Mouse (Mus musculus): ENCODE data around the gene Entpd6.

The Entpd6 gene

DNA sequence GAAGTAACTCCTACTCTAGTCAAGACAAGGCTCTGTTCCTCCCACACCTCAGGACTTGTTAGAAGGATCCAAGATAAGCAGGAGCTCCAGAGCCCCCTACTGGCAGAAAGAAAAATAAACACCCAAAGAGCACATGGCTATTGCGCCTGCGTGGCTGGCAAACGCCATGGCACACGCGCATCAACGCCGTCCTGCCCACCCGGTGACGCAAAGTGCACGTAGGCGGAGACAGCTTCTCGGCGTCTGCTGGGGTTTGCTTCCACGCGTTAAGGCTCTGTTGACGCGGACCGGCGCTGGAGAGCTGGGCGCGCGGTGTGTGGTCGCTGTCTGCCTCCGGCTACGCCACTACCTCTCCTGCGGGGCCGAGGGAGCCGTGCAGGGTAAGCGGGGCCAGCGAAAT, at the start of gene Entpd6:
Gene Entpd6, plus strand, starts transcription at position 189 of the 400 bp plus-strand sequence.
- peak; percentile 98 for DNase-seq (ENCODE audit: low spot score)

DNA sequence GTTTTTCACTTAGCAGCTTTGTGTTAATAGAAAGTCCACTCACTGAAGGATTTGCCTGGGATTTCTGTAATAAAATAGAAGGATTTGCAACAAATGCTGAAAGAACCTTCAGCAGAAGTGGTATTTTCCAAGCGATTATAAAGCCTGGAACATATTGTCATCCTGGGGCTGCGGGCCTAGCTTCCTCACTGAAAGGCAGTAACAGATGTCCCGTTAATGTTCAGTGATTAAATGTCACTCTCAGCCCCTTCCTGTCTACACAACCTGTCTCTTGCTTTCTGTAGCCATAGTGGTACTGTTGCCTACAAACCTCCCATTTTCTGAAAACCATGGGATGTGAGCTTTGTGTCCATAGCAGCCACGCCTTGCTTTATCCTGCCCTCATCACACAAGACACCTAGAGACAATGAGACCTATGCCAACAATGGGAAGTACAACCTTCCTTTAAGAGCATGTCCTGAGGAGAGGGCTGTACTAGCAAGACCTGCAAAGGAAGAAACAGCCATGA, 36.6 kb upstream of the Entpd6 start:
- DNase-seq (ENCODE audit: low spot score): no peak

DNA sequence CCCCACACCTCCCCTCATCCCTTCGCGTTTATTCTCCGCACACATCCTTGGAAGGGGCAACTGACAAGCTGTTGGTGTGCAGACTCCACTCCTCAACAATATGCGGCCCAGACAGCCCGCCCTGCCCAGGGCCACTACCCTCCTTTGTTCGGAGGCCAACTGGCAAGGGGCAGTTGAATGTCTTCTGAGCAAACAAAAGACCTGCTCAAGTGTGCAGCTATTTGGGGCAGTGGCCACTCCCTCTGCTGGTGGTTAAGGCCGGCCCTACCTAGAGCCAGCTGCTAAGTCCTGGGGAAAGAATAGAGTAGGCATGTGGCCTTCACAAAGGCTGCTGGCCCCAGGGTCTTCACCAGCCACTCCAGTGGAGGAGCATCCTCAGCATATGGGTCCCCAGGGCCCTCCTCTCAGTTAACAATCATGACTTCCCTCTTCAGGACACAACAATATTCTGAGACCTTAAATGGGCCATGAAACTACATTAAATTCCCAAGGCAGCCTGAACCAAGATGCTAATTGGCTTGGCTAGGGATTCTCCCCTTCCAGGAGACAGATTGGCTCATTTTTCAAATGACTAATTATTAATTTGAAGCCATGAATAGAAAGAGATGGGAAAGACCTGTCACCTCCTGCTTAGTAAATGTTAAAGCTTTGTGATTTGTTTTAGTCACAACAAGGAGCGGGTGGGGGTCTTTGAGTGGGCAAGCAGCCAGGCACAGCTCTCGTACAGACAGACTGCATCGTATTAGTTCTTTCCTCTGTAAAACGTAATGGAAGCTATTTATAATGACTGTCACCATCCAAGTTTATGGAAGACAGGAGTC, 12.9 kb upstream of the Entpd6 start:
- DNase-seq (ENCODE audit: low spot score): no peak

DNA sequence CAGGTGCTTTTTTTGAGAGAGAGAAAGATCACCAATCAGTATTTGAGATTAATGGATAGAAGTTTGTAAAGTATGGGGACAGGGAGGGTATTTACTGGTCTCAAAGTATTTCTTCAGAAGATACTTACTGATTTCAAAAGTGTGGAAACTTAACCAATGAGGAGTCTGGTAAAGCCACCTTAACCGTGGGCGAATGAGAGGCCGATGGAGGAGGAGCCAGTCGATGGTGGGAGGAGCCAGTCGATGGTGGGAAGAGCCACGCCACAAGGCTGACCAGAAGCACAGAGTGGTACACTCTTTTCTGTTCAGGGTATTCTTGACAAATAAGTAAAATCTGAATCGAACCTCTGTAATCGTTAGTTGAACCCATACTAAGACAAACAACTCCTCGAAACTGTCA, 11.0 kb upstream of the Entpd6 start:
- DNase-seq (ENCODE audit: low spot score): no peak

DNA sequence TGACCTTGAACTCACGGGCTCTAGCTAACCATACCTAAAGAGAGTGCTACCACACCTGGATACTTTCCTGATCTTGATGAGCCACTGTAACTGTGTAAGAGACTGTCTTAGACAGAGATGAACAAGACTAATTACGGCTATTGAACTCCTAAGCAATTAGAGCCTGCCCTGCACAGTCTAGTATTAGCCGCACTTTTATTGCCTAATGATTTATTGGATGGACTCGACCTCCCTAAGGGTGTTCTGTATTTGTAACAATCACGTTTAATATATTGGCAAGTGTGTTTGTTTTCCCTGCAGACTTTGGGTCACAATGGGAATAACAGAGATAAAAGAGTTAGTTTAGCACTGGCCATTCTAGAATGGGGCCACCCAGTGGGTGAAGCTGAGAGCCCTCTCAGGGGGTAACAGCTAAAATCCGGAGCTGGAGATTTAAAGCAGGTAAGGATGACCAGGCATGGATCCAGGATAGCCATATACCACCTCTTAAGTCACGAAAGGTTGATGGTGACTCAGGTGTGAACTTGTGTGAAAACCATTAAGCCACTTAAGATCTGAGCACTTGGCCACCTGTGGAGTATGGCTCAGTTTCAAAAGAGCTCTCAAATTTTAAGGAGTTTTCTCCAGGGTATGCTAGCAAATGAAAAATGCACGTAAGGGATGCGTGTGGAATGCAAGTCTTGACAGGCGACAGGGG, 8.5 kb upstream of the Entpd6 start:
- DNase-seq (ENCODE audit: low spot score): no peak

DNA sequence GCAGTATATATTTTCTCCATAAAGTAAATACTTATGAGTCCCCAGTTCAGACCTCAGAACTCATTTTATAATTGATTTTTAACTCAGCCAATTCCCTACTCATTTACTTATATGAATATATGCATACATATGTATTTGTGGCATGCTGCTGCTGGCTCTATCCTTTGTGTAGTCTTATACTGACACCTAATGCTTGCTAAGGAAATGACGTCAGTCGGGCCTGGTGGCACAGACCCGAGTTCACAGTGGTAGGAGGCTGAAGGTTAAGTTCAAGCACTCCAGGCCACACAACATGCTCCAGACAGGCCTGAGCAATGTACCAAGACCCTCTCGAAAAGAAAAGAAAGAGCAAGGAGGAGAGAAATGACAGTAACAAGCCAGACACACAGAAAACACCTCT, 7.4 kb upstream of the Entpd6 start:
- DNase-seq (ENCODE audit: low spot score): peak; percentile 65

DNA sequence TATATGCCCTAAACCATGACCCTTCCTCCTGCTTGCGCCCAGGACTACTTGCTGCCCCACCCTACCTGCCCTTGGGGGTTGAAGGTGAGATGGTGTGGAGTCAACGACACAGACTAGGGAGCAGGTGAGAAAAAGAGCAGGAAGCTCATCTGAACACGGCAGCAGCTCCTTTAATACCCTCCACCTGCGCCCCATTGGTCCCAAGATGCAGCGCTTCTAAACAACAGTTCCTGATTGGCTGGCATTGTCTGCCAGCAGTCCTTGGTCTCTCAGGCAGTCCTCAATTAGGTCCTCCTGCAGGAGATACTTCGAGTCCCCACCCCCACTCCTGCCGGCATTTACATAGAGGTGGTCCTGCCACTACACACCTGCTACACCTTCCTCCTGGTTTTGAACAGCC, 3.8 kb upstream of the Entpd6 start:
- DNase-seq (ENCODE audit: low spot score): no peak

DNA sequence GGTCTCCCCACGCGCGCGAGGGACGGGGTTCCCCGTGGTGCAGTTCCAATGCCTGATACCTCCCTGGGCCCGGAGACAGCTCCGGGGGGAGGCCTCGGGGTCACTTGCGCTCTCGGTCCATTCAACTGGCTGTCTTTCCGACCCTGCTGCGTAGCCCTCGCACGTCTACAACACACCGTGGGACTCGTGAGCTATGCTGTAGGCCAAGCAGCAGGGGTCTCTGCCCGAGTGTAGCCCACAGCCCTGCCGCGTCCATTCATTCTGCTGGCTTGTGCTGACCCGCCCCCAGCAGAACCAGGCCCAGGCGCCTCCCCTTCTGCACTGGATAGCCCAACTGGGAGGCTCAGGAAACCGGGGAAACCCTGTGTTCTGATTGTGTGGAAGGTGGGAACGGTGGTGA, 441 bp downstream of the Entpd6 start:
- no peak for DNase-seq (ENCODE audit: low spot score)

DNA sequence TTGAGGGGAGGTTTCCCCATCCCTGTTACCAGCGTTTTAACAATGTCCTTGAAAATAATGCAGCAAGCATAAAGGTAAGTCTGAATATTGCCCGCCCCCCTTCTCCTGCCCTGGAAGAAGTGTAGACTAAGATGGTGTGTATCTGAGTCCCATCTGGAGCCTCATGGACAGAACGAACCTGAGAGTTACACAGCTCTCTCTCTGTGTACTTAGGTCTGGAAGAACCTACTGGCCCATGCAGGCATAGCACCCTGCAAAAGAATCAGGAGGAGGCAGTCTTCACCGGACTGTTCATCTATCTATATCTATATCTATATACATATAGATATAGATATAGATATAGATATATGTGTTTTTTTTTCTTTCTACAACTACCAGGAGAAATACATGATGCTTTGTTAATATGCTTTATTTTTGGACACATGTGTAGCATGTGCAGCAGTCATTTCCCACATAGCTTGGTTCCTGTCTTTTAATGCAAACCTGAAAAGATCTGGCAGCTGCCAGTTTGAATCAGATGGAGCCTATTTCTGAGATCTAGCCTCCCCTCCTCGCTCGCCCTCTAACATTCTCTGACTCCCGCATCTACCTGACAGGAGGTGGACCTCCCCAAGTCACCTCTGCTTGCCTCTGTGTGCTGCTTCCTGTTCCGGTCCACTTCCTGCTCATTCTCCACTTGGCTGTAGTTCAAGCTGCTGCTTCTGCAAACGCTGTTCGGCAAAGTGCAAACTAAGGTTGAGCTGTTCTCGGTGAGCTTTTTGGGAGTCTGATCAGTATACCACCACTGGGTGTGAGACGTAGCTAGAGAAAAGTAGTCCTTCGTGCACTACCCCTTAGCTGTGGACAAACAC, 1.5 kb downstream of the Entpd6 start:
- peak; percentile 25 for DNase-seq (ENCODE audit: low spot score)

DNA sequence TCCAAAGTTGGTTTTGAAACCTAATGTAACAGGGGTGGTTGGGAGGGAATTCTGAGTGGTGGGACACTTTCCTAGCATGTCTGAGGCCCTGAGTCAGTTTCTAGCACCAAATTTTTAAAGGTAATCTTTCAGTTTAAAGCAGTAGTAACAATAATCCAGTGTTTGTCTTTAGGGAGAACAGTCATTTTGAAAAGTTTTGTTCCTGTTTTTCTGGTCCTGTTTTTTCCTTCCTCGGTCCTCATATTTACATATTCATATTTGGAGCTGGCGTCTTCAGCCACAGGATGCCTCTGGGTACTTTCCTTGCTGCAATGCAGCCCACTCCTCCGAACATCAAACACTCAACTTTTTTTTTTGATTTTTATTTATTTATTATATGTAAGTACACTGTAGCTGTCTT, 6.2 kb downstream of the Entpd6 start:
- DNase-seq (ENCODE audit: low spot score): no peak

DNA sequence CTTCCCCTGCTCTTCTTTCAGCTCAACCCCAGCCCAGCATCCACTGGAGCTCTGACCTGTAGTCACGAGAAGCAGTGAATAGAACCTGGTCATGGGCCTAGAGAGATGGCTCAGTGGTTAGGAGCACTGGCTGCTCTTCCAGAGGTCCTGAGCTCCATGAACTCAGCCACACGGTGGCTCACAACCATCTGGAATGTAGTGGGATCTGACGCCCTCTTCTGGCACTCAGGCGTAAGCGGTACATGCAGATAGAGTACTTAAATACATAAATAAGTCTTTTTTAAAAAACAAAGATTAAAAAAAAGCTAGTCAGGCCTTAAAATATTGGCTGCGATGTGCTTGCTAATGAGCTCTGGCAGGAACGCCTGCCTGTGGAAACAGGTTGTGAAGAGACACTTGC, 12.6 kb downstream of the Entpd6 start:
- no peak for DNase-seq (ENCODE audit: low spot score)

DNA sequence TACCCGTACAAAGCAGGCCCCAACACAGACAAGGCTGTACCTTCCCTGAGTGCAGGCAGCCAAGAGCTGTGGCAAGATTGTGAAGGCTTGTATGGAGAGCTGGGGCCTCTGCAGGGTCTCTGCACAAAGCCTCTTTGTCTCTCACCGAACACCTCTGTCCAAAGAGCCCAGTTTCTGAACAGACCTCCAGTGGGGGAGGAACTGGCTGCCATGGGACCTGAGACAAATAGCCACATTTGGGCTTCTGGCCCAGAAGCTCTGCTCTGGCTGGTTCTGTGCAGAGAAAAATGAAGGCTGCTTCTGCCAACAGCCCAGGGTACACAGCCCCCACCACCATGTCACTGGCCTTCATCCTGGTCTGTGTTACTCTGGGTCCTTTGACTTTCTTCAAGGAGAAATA, 16.8 kb downstream of the Entpd6 start:
- peak; percentile 86 for DNase-seq (ENCODE audit: low spot score)

DNA sequence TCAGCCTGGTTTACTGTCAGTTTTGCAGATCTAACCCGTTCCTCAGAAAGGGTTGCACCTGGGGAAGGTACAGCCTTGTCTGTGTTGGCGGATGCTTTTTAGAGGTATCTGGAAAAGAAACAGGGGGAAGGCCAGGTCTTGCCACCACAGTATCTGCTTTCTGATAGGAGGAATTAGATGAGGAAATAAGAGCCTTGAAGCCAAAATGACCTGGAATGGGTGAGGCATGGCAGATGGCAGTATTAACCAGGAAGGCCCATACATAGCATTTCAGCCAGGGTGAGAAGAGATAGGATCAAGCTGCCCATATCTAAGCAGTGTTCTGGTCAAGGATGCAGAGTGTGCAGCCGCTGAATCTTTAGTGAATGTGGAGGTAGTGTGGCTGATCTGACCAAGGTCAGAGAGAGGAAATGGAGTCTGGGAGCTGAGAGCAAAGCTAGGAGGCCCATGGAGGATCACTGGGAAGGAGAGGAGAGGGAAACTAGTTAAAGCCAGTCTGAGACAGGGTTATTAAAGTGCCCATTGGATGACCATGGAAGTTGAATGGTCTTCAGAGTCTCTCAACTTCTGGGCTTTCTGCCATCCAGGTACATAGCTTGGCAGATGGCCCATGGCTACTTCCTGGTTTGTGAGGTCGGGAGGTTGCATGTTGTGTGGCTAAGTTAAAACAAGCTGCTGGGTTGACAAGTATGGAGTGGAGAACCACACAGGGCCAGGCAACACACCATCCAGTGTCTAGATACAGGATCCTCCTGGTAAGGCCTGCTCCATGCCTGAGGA, 17.4 kb downstream of the Entpd6 start:
- DNase-seq (ENCODE audit: low spot score): no peak

DNA sequence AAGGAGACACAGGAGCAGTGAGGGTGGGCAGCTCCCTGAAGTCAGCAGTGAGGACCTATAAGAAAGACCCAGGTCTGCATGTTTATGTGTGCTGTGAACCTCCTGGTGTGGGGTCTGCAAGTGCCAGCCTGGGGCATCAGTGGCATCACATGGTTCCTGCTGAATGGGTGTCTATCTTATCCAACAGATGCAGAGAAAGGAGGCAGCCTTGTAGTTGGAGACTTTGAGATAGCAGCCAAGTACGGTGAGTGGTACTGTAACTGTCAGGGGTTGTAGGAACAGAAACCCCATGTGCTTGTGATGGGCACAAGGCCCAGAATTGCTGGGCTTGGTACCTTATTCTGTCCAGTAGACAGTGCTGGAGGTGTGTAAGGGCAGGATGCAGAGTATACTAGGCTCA, 19.8 kb downstream of the Entpd6 start:
- no peak for DNase-seq (ENCODE audit: low spot score)

DNA sequence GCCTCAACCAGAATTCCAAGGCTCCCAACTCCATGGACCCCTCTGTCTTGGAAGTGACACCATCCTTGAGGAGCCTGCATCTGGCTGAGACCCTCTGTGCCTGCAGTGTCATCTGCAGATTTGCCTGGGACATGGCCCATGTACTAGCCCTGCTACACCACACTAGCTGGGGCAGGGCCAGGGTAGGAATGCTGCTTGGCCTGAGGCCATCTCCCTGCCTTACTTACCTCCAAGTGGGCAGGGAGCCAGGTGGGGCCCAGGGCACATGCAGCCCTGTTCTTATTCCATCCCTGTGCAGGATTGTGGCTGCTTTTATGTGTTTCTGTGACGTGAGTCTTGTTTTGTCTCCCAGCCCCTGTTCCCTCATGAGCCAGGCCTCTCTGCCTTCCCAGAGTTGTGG, 21.9 kb downstream of the Entpd6 start:
- DNase-seq (ENCODE audit: low spot score): peak; percentile 90

DNA sequence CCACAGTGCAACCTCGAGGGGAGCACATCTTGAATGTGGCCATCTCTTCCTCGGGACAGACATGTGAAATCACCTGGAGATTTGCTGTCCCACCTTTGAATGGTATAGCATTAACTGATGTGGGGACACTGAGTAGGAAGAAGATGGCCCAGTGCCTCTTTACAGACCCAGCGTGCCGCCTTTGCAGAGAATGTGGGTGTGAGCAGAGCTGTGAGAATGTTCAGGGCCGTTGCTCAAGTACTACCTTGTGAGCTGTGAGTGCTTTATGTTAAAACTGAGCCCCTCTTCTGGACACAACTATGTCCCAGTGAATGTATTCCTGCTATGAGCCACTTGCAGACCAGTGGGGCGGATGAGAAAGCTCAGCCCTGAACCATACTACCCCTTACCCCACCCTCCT, 22.3 kb downstream of the Entpd6 start:
- DNase-seq (ENCODE audit: low spot score): no peak

DNA sequence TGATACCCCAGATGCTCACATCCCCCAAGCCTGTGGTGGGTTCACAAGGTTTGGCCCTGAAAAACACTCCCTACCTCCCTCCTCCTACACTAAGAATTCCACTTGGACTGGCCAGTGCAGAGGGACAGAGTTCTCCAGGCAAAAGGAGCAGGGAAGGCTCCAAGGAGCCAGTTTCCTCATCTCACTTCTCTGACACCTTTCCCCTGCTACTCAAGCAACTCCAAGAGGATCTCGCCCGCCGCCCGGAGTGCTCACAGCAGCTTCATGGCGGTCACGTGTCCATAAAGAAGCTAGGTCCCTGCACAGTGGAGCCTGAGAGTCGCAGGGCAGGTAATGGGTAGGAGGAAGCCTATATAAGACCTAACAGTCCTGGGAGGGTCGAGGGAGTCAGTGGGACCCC, 23.2 kb downstream of the Entpd6 start:
- DNase-seq (ENCODE audit: low spot score): peak; percentile 89

DNA sequence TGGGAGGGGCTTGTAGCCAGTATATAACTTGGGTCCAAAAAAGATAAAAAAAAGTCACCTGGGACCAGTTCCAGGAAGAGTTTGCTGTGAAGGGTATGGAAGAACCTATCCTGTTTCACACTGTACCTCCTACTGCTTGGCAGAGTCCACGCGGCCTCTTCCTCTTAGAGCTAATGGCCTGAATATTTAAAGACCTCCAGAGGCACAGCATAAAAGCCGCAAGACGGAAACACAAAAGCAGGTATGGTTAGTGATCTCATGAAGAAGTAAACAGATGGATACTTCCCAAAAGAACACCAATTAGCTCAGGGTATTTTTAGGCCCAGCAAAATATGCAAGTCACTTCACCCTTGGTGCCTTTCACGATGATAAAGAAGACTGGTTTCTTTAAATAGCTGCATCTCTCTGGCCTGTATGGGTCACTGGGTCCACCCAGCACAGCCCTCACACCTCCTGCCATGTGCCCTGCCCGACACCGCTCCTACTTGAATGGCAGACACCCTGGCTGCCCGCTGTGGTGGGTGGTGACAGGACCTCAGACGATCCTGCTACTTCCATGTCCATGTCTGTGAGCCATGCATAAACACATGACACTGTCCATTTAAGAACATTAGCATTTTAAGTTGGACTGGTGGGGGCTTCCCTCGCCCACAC, 23.8 kb downstream of the Entpd6 start:
- DNase-seq (ENCODE audit: low spot score): peak; percentile 39

DNA sequence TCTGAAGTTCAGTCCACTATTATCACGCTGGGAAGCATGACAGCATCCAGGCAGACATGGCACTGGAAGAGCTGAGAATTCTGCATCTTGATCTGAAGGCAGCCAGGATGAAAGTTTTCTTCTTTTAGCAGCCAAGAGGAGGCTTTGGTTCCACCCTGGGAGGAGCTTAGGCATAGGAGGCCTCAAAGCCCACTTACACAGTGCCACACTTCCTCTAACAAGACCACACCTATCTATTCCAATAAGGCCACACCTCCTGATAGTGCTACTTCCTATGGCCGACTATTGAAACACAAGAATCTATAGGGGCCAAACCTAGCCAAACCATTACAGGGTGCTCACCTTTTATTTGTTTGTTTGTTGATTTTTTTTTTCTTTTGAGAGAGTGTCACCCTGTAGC, 34.0 kb downstream of the Entpd6 start:
- no peak for DNase-seq (ENCODE audit: low spot score)

DNA sequence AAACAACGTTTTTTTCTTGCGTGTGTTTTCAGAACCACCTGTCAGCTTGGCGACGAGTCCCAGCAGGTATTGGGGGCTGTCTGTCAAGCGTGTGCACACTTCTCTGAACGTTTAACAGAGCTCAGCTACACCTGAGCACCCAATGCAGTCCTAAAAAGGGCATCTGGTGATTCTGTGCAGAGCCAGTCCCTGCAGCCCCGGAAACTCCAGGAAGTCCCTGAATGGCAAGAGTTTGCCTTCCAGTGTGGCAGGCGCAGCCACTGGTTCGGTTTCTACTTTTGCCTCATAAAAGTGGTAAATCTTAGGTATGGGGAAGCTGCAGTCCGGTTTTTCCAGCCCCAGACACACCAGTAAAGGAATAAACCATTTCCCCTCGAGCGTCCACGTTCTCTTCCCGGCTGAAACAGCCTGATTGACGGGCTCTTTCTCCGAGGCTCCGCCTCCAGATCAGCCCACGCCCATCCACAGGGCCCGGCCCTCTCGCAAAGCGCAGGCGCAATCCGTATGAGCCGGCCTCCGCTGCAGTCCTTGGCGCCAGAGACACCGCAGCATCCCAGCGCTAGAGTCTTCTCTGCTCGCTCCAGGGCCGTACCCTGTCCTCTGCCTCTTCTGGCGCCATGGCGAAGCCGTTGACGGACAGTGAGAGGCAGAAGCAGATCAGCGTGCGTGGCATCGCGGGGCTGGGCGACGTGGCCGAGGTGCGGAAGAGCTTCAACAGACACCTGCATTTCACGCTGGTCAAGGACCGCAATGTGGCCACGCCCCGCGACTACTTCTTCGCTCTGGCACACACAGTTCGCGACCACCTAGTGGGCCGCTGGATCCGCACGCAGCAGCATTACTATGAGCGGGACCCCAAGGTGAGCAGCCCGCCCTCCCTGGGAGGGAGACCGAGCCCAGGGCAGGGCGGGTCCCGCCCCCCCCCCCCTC, 37.7 kb downstream of the Entpd6 start, which contains the start of gene Pygb:
Gene Pygb, plus strand, starts transcription at position 485 of the 930 bp plus-strand sequence.
- DNase-seq (ENCODE audit: low spot score): peak; percentile 95
